Mouse (Mus musculus) A20 (cell line): ENCODE results near the gene Poc1b.
A peak's percentile ranks its signal among the peaks of the same experiment; 100 is the strongest.

Source experiments
- DNase-seq: peaks from one replicate; pipeline ENCODE4 v3.0.0-alpha.2; 2011; ENCODE audit warnings: low read depth, low spot score

The Poc1b gene

DNA sequence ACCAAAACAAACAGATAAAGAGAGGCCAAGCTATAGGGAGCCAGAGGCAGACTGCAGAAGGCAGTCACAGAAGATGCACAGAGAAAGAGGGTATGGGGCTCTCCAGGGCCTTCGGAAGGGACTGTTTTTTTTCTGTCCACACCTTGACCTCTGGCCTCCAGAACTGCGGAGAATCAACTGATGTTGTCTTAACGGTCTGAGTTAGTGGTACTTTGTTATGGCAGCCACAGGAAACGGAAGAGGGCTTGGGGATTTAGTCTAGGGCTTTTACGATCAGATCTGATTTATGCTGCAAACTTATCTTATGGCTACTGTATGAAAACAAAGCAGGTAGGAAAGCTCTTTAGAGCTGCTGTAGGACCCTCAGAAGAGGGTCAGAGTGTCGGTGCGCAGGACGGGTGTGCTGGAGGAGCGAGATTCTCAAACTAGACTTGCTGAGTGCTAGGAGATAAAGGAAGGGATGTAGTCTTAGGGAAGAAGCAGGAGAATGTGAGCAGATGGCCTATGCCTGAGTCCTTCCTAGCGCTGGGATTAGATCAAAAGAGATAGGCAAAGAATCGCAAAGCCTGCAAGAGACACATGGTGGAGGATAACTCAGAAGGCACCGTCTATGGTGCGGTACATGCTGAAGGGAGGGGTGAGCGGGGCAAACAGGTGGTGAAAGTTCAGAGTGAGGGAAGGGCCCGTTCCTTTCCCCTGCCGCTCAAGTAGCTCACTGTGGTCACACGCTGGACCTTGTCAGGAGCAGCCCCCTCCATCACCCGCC lies 8.8 kb downstream of the Poc1b start:
- no peak for DNase-seq

DNA sequence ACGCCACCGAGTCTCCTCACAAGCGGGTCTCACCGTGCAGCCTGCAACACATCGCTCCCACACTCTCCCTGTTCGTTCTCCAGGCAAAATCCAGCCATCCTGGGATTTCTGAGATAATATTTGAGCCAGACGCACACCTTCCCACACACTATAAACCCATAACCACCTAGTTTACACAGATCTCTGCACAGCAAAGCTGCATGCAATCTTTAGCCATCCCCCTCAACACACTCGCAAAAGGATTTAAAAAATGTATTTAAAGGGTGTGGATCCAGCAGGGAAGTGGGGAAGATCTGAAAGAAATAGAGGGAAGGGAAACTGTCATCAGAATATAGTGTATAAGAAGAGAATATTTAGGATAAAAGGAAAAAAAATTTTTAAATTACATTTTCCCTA lies 9.4 kb downstream of the Poc1b start:
- no peak for DNase-seq

DNA sequence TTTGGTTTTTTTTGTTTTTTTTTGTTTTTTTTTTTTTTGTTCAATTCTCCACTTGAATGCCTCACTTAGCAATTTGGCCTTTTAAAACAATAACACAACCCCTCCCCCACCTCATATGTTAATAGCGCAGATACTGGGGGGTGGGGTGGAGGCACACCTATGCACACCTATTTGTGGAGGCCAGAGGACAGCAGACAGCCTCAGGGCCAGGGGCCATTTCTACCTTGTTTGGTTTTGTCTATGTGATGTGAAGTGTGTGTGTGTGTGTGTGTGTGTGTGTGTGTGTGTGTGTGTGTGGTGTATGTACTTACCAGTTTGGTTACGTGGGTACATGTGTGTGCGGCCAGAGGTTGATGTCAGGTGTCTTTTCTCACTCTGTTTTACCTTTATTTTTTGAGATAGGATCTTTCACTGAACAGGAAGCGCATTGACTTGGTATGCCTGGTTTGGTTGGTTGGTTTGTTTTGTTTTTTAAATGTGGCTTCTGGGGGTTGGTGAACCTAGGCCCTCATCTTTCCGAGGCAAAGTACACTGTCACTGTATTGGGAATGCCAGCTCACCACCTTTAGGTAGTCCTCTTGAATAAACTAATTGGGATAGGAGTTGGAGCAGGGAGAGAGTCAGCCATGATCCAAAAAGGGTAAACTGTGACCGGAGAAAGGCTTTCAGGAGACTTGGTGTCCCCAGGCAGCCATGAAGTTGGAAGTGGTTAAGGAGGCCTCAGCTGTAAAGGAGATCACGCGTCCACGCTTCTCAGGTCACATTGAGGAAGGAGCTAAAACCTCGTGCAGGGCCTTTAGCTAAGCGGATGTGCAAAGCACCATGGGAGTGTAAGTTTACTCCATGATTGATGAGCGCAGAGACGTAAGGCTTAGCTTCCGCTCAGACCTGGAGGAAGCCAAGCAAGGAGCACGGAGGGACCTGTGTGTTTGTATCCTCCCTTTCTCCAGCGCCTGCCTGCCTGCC lies 10.1 kb downstream of the Poc1b start:
- no peak for DNase-seq

DNA sequence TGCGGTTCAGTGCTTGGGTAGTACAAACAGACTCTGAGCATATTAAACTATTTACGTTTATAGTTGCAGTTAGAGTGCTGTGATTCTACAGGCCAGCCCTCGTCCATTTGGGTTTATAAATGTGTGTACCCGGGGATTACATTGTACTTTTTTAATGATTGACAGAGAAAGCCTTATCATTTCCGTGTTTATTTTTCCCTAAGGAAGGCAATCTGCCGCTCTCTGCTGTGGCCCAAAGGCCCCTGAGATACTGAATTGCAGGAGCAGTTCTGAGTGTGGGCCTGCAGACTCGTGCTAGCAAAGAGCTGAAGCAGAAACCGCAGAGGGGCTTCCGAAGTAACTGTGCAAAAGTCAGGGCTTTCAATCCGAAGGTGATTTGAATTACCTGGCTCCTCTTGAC lies 11.0 kb downstream of the Poc1b start:
- no peak for DNase-seq

DNA sequence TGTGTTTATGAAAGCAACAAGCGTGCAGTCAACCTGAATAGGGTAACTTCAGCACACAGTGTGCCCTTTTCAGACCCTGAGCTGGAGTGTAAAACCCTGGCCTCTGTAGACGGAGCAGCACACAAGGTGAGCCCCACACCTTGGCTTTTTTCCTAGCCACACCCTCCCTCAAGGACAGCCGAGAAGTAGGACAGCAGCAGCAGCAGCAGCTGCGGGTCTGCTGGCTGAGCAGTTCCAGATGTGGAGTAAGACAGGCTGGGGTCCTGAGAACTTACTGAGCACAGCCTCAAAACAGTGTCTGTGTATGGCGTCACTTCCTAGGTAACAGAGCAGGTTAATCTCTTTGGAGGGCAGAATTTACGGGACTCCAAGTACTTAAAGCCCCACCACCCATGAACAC lies 11.9 kb downstream of the Poc1b start:
- no peak for DNase-seq

DNA sequence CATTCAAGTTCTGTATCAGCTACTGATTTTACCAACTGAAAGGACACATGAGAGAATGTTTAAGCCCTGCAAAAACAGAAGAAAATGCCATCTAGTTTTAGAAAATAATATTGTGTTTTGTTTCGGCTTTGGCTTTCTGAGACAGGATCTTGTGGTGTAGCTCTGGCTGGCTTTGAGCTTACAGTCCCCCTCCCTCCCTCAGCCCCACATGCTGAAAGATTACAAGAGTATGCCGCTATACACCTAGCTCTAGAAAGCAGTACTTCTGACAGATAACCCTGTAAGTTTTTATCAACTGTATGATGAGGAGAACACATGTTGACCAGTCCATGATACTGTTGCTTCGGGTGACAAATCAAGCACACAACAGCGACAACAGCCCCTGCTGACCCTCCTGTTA lies 12.6 kb downstream of the Poc1b start:
- no peak for DNase-seq

DNA sequence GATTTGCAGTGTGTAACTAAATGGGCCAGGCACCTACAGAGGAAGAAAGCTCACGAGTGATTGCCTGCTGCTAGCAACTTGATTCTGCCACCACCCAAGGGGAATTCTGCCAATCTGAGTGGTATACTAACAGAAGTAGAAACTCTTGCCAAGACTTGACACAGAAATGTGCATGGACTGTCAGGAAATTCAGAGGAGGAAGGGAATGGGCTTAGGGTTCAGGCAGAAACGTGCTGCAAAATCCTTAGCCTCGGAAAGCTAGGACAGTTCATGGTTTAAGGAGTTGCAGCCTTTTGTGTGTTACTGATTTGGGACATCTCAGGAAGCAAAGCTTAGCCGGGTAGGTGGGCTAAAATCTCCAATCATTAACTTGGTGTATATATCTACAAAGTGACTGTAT lies 19.4 kb downstream of the Poc1b start, which contains the start of gene Phxr2:
TSS of gene Phxr2 (minus strand) at position 101 of the 400 bp plus-strand sequence.
- no peak for DNase-seq

DNA sequence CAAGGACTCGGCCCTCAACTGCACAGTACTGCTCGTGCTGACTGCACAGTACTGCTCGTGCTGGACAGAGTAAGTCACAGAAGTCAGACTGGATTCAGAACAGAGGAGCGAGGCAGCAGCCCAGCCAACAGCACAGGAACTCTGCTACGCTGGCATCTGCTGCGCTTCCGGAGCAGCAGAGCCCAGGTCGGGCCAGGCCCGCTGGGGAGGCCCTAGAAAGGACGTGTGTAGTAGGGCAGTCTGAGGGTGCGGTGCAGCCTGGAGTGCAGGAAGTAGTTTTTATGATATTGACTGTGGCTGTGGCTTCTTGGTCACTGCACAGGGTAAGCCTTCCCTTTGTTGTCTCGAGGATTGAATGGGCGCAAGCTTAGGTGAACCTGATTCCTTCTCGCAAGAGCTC lies 20.1 kb downstream of the Poc1b start:
- no peak for DNase-seq

DNA sequence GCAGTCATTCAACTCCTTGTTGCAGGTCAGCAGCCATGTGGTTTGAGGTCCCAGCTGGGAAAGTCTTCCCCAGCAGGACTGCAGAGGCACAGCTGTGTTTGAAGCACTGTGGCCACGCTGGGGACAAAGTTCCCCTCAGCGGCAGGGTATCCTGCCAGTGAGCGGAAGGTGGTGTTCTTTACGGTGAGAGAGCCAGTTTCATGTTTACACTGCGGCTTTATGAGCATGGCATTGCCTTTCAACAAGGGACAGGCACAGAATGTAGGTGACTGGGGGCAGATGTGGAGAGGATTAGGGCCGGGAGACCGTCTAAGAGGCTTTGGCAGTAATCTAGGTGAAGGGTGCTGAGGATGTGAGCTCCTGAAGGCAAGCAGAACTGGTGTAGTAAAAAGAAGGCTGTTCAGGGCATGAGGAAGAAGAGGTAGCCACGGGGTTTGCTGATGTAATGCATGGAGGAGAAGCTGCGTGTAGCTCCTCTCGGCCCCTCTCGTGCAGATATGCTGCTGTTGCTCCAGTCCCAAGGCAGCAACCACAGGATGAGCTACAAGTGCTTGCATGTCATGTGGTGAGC lies 20.9 kb downstream of the Poc1b start:
- no peak for DNase-seq

DNA sequence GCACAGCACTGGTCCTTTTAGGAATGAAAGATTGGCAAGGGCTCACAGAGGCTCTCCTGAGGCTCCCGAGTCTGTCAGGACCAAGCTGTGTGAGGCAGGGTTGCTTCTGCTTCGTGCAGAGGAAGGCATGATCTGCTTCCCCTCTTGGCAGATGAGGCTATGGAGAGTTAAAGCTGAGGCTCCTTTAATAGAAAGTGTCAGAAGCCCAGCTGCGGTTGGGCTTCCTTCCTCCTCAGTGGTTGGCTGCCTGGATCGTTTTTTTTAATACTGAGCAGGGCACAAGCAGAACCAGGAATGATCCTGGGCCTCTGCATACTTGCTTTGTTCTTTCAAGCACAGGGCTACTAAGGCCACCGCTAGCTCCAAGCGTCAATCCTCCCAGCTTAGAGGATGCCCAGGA lies 23.8 kb downstream of the Poc1b start:
- no peak for DNase-seq

DNA sequence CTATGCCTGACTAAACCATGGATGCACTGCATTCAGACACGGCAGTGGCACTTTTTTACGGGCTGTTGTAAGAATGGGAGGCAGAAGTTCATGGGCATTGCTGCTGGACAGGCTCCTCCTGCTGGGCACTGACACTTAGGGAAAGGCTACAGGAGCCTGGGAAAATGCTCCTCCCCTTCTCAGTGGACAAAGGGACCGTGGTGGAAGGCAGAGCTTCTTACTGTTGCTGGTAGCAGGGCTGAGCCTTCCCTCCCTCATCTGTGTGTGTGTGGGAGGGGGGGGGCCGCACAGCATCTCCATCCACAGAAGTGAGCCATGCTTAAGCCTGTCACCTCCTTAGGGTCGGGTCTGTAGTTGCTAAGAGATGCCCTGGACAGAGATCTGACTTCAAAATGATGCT lies 24.5 kb downstream of the Poc1b start:
- no peak for DNase-seq

DNA sequence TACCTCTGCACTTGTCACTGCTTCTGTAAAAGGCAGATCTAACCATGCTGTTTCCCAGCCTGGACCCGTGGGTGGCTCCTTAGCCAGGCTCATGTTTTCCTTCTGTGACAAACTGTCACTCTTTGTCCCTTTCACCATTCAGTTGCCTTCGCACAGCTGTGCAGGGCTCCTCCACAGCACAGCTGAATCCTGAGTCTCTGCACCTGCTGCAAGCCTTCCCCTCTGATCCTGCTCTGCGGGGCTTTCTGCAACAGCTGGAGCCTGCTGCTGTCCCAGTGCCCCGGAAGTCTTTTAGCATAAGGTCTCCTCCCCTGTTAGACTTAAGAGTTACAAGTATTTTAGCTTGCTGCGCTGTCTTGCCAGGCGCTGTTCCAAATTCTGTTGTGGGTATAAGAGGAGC lies 25.4 kb downstream of the Poc1b start:
- DNase-seq: no peak

DNA sequence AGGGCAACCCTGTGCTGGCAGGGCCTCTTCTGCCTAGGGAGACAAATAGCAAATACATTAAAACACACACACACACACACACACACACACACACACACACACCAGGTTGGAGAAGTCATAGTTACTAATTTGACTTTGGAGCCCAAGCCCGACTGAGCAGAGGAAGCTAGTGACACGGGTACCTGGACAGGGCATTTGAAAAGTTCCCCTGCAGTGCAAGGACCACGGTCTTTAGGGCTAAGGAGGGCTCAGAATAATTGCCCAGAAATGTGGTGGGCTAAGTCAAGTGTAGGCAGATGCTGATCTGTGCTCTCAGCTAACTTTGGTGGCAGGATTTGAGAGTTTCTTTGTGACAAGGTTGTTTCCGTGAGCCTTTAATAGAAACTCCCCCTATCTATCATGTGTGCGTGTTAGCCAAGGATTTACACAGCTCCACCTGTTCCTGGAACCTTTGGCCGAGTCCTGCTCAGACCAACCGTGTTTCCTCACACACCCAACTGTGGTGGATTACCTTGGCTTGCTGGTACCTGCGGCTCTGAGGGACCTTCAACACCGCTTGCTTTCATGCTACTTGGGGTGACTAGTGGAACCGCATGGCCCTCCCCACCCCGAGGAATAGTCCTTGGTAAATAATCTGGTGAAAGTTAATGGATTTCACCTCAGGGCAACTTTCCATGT lies 25.9 kb downstream of the Poc1b start:
- DNase-seq: no peak

DNA sequence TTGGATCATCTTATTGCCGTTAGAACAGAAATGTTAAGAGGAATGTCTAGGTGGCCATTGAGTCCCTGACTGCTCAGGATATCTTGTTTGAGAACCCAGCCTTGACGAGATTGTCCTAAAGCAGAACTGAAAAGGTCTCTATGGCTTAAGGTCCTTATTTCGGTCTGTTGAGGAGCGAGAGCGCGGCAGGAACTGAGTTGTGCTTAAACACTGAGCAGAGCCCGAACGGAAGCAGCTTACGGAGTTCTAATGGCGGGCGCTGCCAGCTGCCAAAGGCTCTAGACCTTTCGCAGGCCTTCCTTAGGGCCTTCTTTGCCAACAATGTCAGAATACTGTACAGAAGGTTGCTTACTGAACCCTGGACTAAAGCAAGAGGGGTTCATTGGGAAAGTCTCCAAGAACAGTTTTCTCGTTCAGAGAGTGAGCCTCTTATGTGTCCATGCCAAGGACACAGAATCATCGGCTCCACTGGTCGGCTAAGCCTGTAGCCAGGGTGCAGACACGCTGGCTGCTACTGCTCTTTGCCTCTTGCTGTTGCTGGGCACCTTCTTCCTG lies 26.6 kb downstream of the Poc1b start:
- no peak for DNase-seq

DNA sequence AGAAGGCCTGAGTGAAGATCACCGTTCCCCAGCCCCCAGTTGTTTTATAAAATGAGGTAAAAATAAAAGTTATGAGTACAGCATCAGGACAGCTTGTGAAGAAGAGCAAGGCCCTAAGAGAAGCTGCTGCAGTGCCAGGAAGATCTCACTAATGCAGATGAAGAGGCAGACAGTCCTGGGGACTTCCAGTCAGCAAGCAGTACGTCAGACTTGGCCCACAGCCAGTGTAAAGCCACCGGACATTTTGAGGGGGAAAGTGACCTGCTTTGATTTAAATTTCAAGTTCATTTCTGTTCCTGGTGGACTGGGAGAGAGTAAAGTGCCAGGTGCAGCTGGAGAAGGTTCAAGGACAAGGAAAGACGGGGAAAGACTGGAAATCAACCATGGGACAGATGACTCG lies 29.5 kb downstream of the Poc1b start:
- DNase-seq: no peak

DNA sequence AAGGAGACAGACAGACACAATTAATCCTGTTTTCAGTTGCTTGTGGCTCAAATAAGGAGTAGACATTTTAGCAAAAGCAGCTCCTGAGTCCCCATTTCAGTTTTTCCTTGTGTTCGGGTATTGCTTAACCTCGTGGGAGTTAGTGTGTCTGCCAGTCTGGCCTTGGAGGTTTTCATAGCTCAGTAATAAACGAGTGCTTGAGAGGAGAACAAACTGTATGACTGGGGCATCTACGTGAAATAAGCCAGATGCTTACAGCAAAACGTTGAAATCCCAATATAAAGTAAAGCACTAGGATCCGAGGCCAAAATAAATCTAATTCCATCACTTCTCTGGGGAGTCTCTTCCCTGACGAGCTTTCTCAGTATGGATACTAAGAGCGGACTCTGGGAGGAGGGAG lies 38.8 kb downstream of the Poc1b start:
- no peak for DNase-seq

DNA sequence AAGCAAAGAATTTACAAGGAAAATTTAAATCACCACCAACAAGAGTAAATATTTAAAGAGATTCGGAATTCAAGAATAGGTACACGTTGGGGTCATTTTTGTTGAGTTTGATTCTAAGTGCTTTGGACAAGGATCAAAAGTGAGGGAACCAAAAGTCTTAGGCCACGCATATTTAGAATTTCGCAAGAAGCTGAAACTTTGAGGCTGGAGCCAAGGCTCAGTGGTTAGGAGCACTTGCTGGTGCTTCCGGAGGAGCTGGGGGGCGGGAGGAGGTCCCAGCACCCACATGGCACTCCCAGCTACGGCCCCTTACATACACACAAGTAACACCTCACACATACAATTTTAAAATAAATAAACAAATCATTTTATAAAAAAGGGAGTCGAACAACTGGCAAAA lies 39.8 kb downstream of the Poc1b start:
- no peak for DNase-seq

DNA sequence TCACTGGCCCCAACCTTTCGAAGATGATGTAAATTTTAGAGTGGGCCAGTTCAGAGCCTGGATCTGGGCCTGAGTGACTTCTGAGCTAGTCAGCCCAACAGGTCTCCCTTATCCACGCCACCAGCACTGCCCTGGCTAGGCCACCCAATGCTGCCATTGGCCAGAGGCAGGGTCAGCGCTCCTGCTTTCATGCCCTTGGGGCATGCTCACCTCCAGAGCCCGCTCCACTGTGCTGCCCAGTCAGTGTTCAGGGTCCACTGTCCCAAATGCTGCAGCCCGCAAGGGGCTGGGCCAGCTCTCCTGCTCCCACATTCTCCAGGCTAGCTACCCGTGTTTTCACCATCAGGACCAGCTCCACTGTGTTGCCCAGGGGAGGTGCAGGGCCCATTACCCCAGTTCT lies 43.2 kb downstream of the Poc1b start:
- no peak for DNase-seq

DNA sequence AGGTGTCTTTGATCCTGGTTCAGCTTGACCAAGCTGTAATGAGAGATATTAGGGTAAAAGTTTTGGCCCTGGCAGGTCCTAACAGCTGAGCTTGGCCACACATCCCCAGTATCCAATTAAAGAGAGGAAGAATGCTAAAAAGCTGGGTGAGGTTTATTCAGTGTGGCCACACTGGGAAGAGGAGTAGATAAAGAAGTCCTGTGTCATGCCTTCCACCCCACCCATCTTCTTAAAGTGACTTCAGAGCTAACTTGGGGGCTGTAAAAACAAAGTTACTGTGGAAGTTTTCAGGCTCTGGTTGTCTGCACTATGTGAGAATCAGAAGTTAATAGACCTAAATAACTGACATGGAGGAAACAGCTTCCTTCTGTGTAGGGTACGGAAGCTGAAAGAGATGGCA lies 44.7 kb downstream of the Poc1b start:
- DNase-seq: no peak

DNA sequence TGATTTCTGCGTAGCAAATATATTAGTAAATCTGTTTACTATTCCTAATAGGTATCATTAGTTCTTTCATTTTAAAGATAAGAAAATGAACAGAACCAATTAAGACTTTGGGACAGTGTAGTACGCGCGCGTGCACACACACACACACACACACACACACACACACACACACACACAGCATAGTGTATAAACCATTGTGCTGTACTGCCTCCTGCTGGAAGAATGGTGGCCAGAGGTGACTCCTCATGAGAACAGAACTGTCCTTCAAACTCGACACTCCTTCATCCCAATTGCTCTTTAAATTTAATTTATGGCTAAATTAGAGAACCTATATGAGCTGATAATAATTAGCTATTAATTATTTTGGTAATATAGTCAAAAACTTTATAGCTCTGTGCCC lies 45.2 kb downstream of the Poc1b start:
- DNase-seq: peak; percentile 24

DNA sequence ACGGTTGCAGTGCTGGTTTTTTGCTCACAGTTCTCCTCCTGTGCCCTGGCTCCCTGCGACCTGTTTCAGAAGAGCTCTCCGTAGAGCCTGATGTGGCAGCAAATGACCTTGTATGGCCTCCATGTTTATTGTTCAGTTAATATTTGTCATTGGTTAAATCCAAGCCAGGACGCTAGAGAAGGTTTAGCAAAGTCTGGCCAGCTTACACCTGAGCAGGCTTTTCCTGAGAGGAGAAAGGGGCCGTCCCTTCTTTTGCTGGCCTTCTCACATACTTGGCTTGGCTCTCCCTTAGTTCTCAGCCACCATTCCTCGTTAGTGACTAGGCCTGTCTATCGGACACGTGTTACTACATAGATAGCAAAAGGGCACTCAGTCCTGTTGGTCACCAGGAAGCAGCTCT lies 47.8 kb downstream of the Poc1b start:
- DNase-seq: no peak

DNA sequence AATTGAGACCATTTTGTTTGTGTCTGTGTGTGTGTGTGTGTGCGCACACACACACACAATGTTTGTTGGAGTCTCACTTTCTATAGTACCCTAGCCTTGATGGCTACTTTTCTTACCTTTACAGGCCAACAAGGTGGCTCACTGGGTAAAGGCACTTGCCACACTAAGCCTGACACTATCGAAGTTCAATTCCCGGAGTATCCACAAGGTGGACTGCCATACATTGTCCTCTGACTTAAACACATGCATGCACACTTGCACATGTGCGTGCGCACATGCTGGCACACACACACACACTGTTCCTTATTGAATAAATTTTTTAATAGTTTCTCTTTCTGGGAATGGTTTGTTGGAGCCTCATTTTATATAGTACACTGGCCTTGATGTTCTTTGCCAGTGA lies 50.0 kb downstream of the Poc1b start:
- DNase-seq: peak; percentile 10
